Mouse (Mus musculus) kidney, embryonic 16.5 days (tissue): ENCODE results near the gene Usp2. TPM values are rescaled to one million over a fixed set of nuclear protein-coding genes. Genes with fewer than 3 reads are reported as not detected.

Source experiments
- ATAC-seq: fragments of 200-750 bp; cut with Nextera tagmentation; 2 replicates; pipeline ENCODE4 v1.8.0; 2017; ENCODE audit warnings: moderate TSS enrichment; ENCODE audit not compliant: low FRiP score, low TSS enrichment
- H3K27ac ChIP-seq: fragments of 300-500 bp; sonication (generic); 2 replicates; pipeline ENCODE4 v1.5.1; 2014; ENCODE audit warnings: low read length
- H3K27me3 ChIP-seq: fragments of 300-500 bp; sonication (generic); 2 replicates; pipeline ENCODE4 v1.6.1; 2014; ENCODE audit warnings: low read length, control low read depth, mixed read lengths; ENCODE audit not compliant: insufficient read depth
- H3K36me3 ChIP-seq: fragments of 300-500 bp; sonication (generic); 2 replicates; pipeline ENCODE4 v1.6.1; 2014; ENCODE audit warnings: low read length, control low read depth, mixed read lengths; ENCODE audit not compliant: insufficient read depth
- H3K4me1 ChIP-seq: fragments of 300-500 bp; sonication (generic); 2 replicates; pipeline ENCODE4 v1.6.1; 2014; ENCODE audit warnings: low read length, control low read depth, mixed read lengths; ENCODE audit not compliant: insufficient read depth
- H3K4me2 ChIP-seq: fragments of 300-500 bp; sonication (generic); replicated peaks from 2 replicates; pipeline ENCODE4 v1.6.1; 2014; ENCODE audit warnings: low read depth, low read length
- H3K4me3 ChIP-seq: fragments of 300-500 bp; sonication (generic); 2 replicates; pipeline ENCODE4 v1.5.1; 2014; ENCODE audit warnings: mild to moderate bottlenecking, low read length
- H3K9ac ChIP-seq: fragments of 300-500 bp; sonication (generic); replicated peaks from 2 replicates; pipeline ENCODE4 v1.6.1; 2014; ENCODE audit warnings: low read length
- H3K9me3 ChIP-seq: fragments of 300-500 bp; sonication (generic); 2 replicates; pipeline ENCODE4 v1.6.1; 2016; ENCODE audit warnings: low read length, control low read depth
- WGBS: fragments of 180-500 bp; shearing (Covaris S2); extraction: QIAGEN DNeasy Blood & Tissue Kit; methylation state at CpG from one replicate; pipeline ENCODE4 v1.1.7; 2014; 5-methylcytosine and 5-hydroxymethylcytosine counted together
- polyA plus RNA-seq: library from polyadenylated mRNA; unstranded; fragments of >200 nt; fragmentation: Nextera tagmentation; extraction: Ambion mirVana; gene quantifications from 2 replicates; pipeline ENCODE4 v1.2.1, GENCODE M21; 2015

Usp2 gene
- polyA plus RNA-seq, 1 experiment from 2014 or later: 53.9 TPM

DNA sequence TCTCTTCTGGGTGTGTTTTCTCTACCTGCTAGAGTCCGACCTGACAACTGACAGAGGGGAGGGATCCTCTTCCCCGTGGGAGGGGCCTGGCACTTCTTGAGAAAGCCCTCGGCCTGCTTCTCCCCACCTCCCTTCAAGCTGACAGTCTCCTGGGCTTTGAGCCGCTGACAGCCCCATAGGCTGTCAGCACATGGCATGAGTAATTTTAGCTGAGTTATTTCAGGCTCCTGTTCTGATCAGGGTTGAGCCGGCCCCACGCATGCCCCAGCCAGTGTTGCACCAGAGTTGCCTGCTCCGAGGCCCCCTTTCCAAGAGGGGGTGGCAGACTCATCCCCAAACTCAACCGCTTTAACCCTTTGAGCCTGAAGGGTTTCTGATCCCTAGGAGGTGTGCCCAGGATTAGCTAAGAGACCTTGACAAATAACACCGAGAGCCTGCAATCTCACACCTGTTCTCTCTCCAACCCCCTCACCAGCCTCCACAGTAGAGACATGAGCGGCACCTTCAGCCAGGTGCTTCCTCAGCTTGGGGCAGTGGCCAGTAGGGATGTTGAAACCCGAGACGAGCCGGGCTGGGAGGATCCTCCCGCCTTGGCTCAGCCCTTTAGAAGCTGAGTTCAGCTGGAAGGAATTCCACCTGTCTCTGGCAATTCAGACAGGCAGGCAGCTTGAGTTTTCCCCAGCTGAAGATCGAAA lies 21.1 kb downstream of the Usp2 start:
- H3K9ac ChIP-seq: peak overlapping the region; percentile 9; the same call in 1 of the 2 replicates
- peaks cover 57% of the 10 kb centered on the region for H3K4me1 ChIP-seq
- H3K27me3 ChIP-seq: 0 out of 2 replicates have a peak, but pooled peaks cover 3% of the 10 kb centered on the region
- peak overlapping the region; percentile 36 for H3K4me2 ChIP-seq
- no peaks in the 10 kb centered on the region for H3K9me3 ChIP-seq
- peak overlapping the region; percentile 17; the same call in 1 of the 2 replicates for H3K27ac ChIP-seq
- WGBS: 10% methylated on average over 15 of the region's 15 CpGs
- peaks cover 14% of the 10 kb centered on the region for H3K36me3 ChIP-seq
- ATAC-seq: no peak
- H3K4me3 ChIP-seq: peak overlapping the region; percentile 4

DNA sequence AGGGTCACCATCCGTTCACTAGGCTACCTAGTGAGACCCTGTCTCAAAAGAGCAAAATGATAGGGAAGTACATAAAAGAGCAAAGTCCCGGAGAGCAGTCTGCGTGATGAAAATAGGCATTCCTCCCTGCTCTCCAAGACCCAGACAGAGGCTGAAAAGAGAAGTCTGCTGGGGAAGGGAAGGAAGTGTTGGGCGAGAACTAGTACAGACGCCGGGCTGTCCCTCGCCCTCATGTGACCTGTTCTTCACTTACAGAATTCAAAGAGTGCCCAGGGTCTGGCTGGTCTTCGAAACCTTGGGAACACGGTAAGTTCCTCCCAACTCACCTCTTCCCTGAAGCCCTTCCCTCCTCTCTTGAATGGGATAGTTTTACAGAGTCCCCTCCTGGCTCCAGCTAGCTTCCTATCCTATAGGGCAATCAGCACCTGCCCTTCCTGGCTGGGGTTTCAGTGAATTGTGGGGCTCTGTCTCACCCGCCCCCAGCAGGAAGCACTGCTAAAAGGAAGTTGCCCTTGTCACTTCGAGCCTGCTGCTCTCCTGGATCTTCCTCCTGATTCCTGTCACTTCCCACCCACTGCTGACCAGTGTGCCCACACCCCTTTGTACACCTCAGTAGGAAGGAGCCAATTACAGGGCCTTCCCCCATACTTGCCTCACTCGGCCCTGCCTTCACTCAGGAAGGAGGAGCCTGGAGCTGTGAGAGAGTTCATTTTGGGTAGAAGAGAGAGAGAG lies 22.2 kb downstream of the Usp2 start:
- Histone ChIP-seq H3K4me3 (no peak overlapping the region), H3K27me3 (no peaks in the 10 kb centered on the region), H3K27ac (no peak overlapping the region), H3K4me2 (no peak overlapping the region), H3K9ac (no peak overlapping the region), H3K9me3 (no peaks in the 10 kb centered on the region), H3K36me3 (peaks cover 17% of the 10 kb centered on the region), H3K4me1 (peaks cover 51% of the 10 kb centered on the region)
- no peak for ATAC-seq
- 51% methylated on average over 12 of the region's 12 CpGs for WGBS

DNA sequence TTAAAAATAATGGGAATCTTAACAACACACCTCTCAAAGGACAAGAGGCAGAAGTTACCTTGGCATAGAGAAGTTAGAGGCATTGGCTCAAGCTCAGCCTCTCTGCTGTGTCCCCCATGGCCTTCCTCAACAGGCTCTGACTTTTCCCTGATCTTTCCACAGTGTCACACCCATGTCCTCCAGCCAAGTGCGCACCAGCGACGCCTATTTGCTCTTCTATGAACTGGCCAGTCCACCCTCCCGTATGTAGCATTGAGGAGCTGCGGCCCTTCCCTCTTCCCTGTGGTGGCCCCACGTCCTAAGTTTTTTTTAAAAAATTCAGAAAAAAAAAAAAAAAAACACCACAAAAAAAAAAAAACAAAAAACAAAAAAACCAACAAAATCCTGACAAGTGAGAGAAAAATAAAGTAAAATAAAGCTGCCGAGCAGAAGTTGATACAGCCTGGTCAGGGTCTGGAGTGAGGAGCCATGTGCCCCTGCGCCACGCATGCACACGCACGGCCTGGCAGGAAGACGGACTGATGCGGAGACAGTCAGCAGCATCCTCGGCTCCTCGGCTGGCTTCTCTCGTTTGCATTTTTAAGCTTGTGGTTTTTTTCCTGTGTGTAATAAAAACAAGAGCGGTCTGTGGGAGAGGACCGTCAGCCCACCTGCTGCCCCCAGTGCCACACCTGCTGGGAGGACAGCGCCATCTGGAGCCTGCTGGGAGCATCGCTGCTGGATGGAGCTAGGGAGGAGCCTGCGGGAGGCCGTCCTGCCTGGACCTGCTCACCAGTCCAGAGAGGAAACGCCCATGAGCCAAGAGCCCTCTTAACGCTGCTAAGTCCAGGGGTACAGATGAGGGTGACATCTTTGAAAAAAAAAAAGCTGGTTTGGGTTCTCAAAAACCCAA lies 27.0 kb downstream of the Usp2 start:
- Histone ChIP-seq H3K4me2 (peak overlapping the region; percentile 26), H3K27ac (no peak overlapping the region), H3K9me3 (no peaks in the 10 kb centered on the region), H3K4me1 (peaks cover 17% of the 10 kb centered on the region), H3K9ac (no peak overlapping the region), H3K27me3 (no peaks in the 10 kb centered on the region), H3K4me3 (no peak overlapping the region), H3K36me3 (peaks cover 17% of the 10 kb centered on the region)
- peak; percentile 76 for ATAC-seq
- 36% methylated on average over 24 of the region's 24 CpGs for WGBS

DNA sequence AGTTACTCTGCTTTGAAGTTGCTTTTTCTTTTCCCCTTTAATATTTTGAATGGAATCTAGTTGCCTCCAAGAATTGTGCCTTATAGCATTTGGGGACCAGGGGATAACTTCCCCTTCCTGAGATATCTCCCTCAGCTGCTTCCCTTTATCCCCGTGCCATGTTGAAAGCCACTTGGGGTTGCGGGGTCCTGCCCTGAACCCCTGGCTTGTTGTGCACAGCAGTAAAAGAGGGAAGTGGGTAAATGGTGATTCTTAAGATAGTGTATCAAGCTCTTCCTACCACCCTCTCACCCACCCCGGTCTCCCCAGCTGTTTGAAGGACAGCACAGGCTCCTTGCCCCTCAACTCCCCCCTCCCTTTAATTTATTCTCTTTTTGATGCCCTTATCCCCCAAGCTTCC lies 27.9 kb downstream of the Usp2 start:
- Histone ChIP-seq H3K9ac (no peak overlapping the region), H3K4me3 (no peak overlapping the region), H3K36me3 (peaks cover 17% of the 10 kb centered on the region), H3K27me3 (no peaks in the 10 kb centered on the region), H3K27ac (no peak overlapping the region), H3K9me3 (no peaks in the 10 kb centered on the region), H3K4me2 (no peak overlapping the region), H3K4me1 (peaks cover 8% of the 10 kb centered on the region; the same call in 1 of the 2 replicates)
- 77% methylated on average over 3 of the region's 3 CpGs for WGBS
- ATAC-seq: no peak

DNA sequence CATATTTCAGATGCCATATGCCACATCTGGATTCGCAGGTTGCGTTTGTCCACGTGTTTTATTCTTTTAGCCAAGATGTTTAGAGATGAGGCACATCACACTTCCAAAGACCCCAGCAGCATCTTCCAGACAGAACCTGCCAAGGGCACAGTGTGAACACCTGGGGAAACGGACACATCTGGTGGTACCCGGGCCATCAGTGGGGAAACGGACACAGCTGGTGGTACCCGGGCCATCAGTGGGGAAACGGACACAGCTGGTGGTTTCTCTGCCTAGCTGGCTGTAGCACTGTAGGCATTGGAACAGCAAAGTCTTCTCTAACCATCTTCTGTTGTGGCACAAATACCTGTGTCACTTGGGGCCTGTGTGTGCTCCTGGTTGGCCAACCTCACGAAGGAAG lies 29.0 kb downstream of the Usp2 start:
- WGBS: 90% methylated on average over 9 of the region's 9 CpGs
- Histone ChIP-seq H3K27ac (no peak overlapping the region), H3K4me1 (peaks cover 8% of the 10 kb centered on the region; the same call in 1 of the 2 replicates), H3K4me3 (no peak overlapping the region), H3K4me2 (no peak overlapping the region), H3K9me3 (no peaks in the 10 kb centered on the region), H3K27me3 (no peaks in the 10 kb centered on the region), H3K9ac (no peak overlapping the region), H3K36me3 (peaks cover 17% of the 10 kb centered on the region)
- no peak for ATAC-seq

DNA sequence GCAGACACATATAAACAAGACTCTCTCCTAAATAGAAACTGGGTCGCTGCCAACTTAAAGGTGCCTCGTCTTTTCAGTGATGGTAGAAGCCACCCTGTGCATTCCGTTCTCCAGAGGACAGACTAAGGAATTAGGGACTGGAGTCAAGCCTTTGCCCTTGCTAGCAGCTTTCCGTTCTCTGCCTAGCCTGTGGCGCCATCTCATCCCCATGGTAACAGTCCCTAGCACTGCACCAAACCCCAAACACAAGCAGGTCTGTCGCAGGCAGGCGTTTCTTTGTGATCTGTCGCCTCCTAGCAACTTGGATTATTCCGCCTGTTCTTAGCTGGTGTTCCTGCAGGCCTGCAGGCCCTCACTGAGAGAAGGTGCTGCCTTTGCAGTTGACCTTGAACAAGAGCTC lies 29.7 kb downstream of the Usp2 start:
- Histone ChIP-seq H3K36me3 (peaks cover 12% of the 10 kb centered on the region), H3K27me3 (no peaks in the 10 kb centered on the region), H3K27ac (0 out of 2 replicates have a peak overlapping the region, but pooled peaks have one; percentile 26), H3K4me1 (peaks cover 12% of the 10 kb centered on the region), H3K4me2 (no peak overlapping the region), H3K9ac (no peak overlapping the region), H3K4me3 (no peak overlapping the region), H3K9me3 (no peaks in the 10 kb centered on the region)
- no peak for ATAC-seq
- WGBS: 39% methylated on average over 9 of the region's 9 CpGs

DNA sequence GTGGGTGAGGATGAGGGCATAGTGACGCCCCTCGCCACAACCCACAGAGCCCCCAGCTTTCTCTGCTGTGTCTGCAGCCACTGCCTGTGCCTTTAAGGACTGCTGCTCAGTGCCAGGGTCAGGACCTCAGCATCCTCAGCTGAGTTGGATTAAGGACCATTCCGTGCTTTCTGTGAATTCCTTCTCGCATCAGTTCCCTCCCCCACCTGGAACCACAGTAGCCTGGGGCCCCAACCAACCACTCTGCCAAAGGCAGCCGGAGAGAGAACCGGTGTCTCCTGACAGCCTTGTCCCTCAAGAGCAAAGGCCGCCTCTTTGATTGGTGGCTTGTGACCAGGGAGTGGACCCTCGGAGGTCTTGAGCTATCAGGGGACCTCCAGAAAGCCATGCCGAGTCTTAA lies 34.7 kb downstream of the Usp2 start, which contains the start of gene Mfrp:
Gene Mfrp, plus strand, starts transcription at position 240 of the 400 bp plus-strand sequence.
- 38% methylated on average over 9 of the region's 9 CpGs for WGBS
- H3K4me3 ChIP-seq: no peak within 1 kb of the TSS
- H3K4me1 ChIP-seq: peaks cover 21% of the 10 kb centered on the region
- no peak within 1 kb of the TSS for H3K4me2 ChIP-seq
- no peaks in the 10 kb centered on the region for H3K27me3 ChIP-seq
- peaks cover 11% of the 10 kb centered on the region for H3K36me3 ChIP-seq
- H3K9me3 ChIP-seq: no peaks in the 10 kb centered on the region
- 0 out of 2 replicates have a peak, but pooled peaks have one; percentile 29 for ATAC-seq
- no peak within 1 kb of the TSS for H3K27ac ChIP-seq
- no peak within 1 kb of the TSS for H3K9ac ChIP-seq

DNA sequence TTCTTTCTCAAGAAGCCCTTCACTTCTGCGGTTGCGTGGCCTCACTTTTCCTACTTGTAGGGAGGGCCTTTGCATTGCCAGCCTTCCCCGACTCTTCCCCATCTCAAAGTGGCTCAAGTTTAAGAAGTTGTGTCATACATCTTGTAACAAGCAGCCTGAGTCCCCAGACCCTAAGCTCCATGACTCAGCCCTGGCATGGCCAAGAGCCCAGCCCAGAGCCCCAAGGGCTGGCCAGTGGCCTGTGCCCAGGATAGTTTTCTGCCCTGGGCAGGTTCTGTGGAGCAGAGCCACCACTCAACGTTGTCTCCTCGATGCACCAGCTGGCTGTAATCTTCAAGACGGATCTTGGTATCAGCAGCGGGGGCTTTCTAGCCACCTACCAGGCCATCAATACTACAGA lies 38.1 kb downstream of the Usp2 start:
- peaks cover 55% of the 10 kb centered on the region for H3K4me1 ChIP-seq
- H3K9me3 ChIP-seq: no peaks in the 10 kb centered on the region
- H3K4me3 ChIP-seq: no peak overlapping the region
- WGBS: 89% methylated on average over 7 of the region's 7 CpGs
- no peak overlapping the region for H3K9ac ChIP-seq
- no peaks in the 10 kb centered on the region for H3K27me3 ChIP-seq
- no peak overlapping the region for H3K27ac ChIP-seq
- ATAC-seq: no peak
- no peak overlapping the region for H3K4me2 ChIP-seq
- peaks cover 11% of the 10 kb centered on the region for H3K36me3 ChIP-seq

DNA sequence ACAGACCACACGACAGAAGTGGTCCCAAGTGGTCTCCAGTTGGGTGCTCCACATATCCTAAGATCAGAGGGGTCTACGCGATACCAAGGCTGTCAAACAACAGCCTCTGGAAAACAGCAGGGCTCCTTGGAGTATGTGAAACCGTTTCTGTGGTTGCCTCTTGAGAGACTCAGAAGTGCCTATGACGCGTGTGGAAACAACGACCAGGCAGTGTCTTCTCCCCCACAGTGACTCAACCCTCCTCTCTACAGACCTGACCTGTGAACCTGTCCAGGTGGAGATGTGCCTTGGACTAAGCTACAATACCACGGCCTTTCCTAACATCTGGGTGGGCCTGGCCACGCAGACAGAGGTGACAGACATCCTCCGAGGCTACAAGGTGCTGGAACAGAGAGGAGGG lies 39.0 kb downstream of the Usp2 start:
- 77% methylated on average over 10 of the region's 10 CpGs for WGBS
- peaks cover 17% of the 10 kb centered on the region for H3K36me3 ChIP-seq
- no peak overlapping the region for H3K4me3 ChIP-seq
- ATAC-seq: no peak
- H3K27ac ChIP-seq: no peak overlapping the region
- peaks cover 64% of the 10 kb centered on the region for H3K4me1 ChIP-seq
- no peak overlapping the region for H3K9ac ChIP-seq
- H3K4me2 ChIP-seq: no peak overlapping the region
- no peaks in the 10 kb centered on the region for H3K27me3 ChIP-seq
- H3K9me3 ChIP-seq: no peaks in the 10 kb centered on the region
